Comparison of ENCODE assay signal across 8 mouse cellular contexts in the genomic region with DNA sequence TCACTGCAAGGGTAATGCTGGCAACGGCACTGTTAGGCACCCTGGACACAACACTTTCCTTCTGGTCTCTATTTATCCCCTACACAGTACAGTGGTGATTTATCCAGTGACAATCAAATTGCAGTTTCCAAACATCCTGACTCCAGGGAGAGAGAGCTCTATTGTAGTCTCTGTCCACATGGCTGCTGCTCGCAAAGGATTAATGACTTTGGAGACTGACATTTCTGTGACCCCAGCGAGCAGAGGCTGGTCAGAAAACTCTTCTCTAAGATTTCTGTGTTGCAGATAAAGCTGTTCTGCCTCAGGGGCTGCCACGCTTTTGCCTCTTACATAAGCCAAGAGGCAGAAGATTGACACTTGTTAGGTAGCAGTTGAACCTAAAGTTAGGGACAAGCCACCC.
DNase-seq lines count a peak whose midpoint lies in the region; ATAC-seq and TF ChIP-seq lines count a peak whose summit lies in the region.
"Had no signal": no experiment of that assay in that cellular context is flagged by ENCODE, and none has a peak within 500 bp of the region (broad histone marks: within the 10 kb centered on the region; RNA-seq: fewer than 3 reads in every experiment).

No protein-coding gene starts in this region.

- no peak overlapping the region for H3K9ac ChIP-seq in intestine, embryonic 14.5 days (ENCODE audit: low read length)
- H3K9ac ChIP-seq in midbrain, embryonic 13.5 days (replicated peaks) = no peak overlapping the region

- 0 out of 2 replicates have a peak overlapping the region, but pooled peaks have one; percentile 20 for H3K4me2 ChIP-seq in intestine, embryonic 14.5 days (ENCODE audit: low read length)
- no peak overlapping the region for H3K4me2 ChIP-seq in midbrain, embryonic 13.5 days (replicated peaks)

- H3K27ac ChIP-seq in spleen, adult 2 months (ENCODE audit: insufficient read depth, low read length) = peak overlapping the region; percentile 21
- H3K27ac ChIP-seq in intestine, embryonic 14.5 days (ENCODE audit: low read depth) = peak overlapping the region; percentile 72
- no peak overlapping the region for H3K27ac ChIP-seq in midbrain, embryonic 13.5 days
- H3K27ac ChIP-seq: macrophage had no signal

- H3K4me1 ChIP-seq in spleen, adult 2 months (ENCODE audit: control insufficient read depth, insufficient read depth, insufficient read length) = peaks cover 27% of the 10 kb centered on the region
- H3K4me1 ChIP-seq in intestine, embryonic 14.5 days (replicated peaks; ENCODE audit: control insufficient read depth, insufficient read depth, low read length) = peaks cover 17% of the 10 kb centered on the region
- peaks cover 18% of the 10 kb centered on the region for H3K4me1 ChIP-seq in midbrain, embryonic 13.5 days (replicated peaks)

- H3K4me3 ChIP-seq in spleen, adult 2 months (ENCODE audit: extremely low read depth, insufficient read depth, insufficient read length) = no peak overlapping the region
- H3K4me3 ChIP-seq in intestine, embryonic 14.5 days (ENCODE audit: low read depth, low read length) = no peak overlapping the region
- no peak overlapping the region for H3K4me3 ChIP-seq in midbrain, embryonic 13.5 days (replicated peaks)

- H3K36me3 ChIP-seq in spleen, adult 2 months (ENCODE audit: control insufficient read depth, insufficient read depth, low read length) = no peaks in the 10 kb centered on the region
- H3K36me3 ChIP-seq in intestine, embryonic 14.5 days (ENCODE audit: control insufficient read depth, insufficient read depth, low read length) = no peaks in the 10 kb centered on the region
- H3K36me3 ChIP-seq in midbrain, embryonic 13.5 days = no peaks in the 10 kb centered on the region

- no peaks in the 10 kb centered on the region for H3K9me3 ChIP-seq in intestine, embryonic 14.5 days (ENCODE audit: control insufficient read depth, low read length)
- no peaks in the 10 kb centered on the region for H3K9me3 ChIP-seq in midbrain, embryonic 13.5 days

- TF ChIP-seq CTCF in spleen, adult 2 months (IDR thresholded peaks at IDR 0.05; ENCODE audit: extremely low read depth, insufficient read depth, insufficient read length, insufficient replicate concordance) = no peak

- WGBS in spleen, adult 2 months = 41% methylated on average over 4 of the region's 4 CpGs
- 10% methylated on average over 4 of the region's 4 CpGs for WGBS in intestine, embryonic 14.5 days
- WGBS in midbrain, embryonic 13.5 days = 9% methylated on average over 4 of the region's 4 CpGs

- DNase-seq in spleen, adult 2 months (ENCODE audit: low read depth in 1 of 2, low spot score in 2 of 2) = no peak
- no peak for DNase-seq in spleen, postnatal 14 days (ENCODE audit: low spot score in 2 of 2)
- DNase-seq in intestine, embryonic 14.5 days (ENCODE audit: low spot score) = no peak
- DNase-seq in cerebellum, postnatal 14 days = no peak
- no peak for DNase-seq in frontal cortex, postnatal 36 days (ENCODE audit: low spot score in 2 of 2)

- no peaks in the 10 kb centered on the region for H3K27me3 ChIP-seq in spleen, adult 2 months (ENCODE audit: control insufficient read depth, insufficient read depth, low read length)
- no peaks in the 10 kb centered on the region for H3K27me3 ChIP-seq in intestine, embryonic 14.5 days (replicated peaks; ENCODE audit: control insufficient read depth, insufficient read depth, low read length)
- H3K27me3 ChIP-seq in midbrain, embryonic 13.5 days = no peaks in the 10 kb centered on the region

- peak; percentile 73 for ATAC-seq in intestine, embryonic 14.5 days (replicated peaks; ENCODE audit: low FRiP score, low TSS enrichment, low read depth)
- ATAC-seq in midbrain, embryonic 13.5 days = 0 out of 2 replicates have a peak, but pooled peaks have one; percentile 35
- no peak for ATAC-seq in monocyte, adult 5-6 weeks (replicated peaks; ENCODE audit: insufficient number of reproducible peaks, low FRiP score, low TSS enrichment, poor library complexity, severe bottlenecking)

- no peak for TF ChIP-seq POLR2A in spleen, adult 2 months (IDR thresholded peaks at IDR 0.05; ENCODE audit: low read depth, low read length)
